Mouse (Mus musculus) heart, embryonic 15.5 days (tissue): Measurements from ENCODE around the gene Lgi1. TPM values are rescaled to one million over a fixed set of nuclear protein-coding genes. Genes with fewer than 3 reads are reported as not detected.
A peak's percentile ranks its signal among the peaks of the same experiment; 100 is the strongest.

ENCODE experiments used
- ATAC-seq: fragments of 200-750 bp; cut with Nextera tagmentation; replicated peaks from 2 replicates; pipeline ENCODE4 v1.8.0; 2017; ENCODE audit warnings: low read depth, moderate TSS enrichment; ENCODE audit not compliant: insufficient number of reproducible peaks, insufficient read depth, low FRiP score
- H3K27ac ChIP-seq: fragments of 300-500 bp; sonication (generic); 2 replicates; pipeline ENCODE4 v1.5.1; 2015; ENCODE audit warnings: mild to moderate bottlenecking, inconsistent platforms
- H3K27me3 ChIP-seq: fragments of 300-500 bp; sonication (generic); 2 replicates; pipeline ENCODE4 v1.6.1; 2015; ENCODE audit warnings: inconsistent platforms
- H3K36me3 ChIP-seq: fragments of 300-500 bp; sonication (generic); 2 replicates; pipeline ENCODE4 v1.6.1; 2015; ENCODE audit warnings: mild to moderate bottlenecking, inconsistent platforms
- H3K4me1 ChIP-seq: fragments of 300-500 bp; sonication (generic); replicated peaks from 2 replicates; pipeline ENCODE4 v1.6.1; 2015; ENCODE audit warnings: inconsistent platforms
- H3K4me2 ChIP-seq: fragments of 300-500 bp; sonication (generic); 2 replicates; pipeline ENCODE4 v1.6.1; 2015; ENCODE audit warnings: inconsistent platforms, mild to moderate bottlenecking, moderate library complexity
- H3K4me3 ChIP-seq: fragments of 300-500 bp; sonication (generic); 2 replicates; pipeline ENCODE4 v1.5.1; 2015; ENCODE audit warnings: mild to moderate bottlenecking, inconsistent platforms
- H3K9ac ChIP-seq: fragments of 300-500 bp; sonication (generic); 2 replicates; pipeline ENCODE4 v1.6.1; 2015; ENCODE audit warnings: mild to moderate bottlenecking, inconsistent platforms
- H3K9me3 ChIP-seq: fragments of 300-500 bp; sonication (generic); replicated peaks from 2 replicates; pipeline ENCODE4 v1.6.1; 2016; ENCODE audit warnings: inconsistent platforms
- WGBS: fragments of 180-500 bp; shearing (Covaris S2); methylation state at CpG from one replicate; pipeline ENCODE4 v1.1.7; 2015; ENCODE audit warnings: mixed read lengths; 5-methylcytosine and 5-hydroxymethylcytosine counted together
- polyA plus RNA-seq: library from polyadenylated mRNA; unstranded; fragments of >200 nt; fragmentation: Nextera tagmentation; extraction: Ambion mirVana; gene quantifications from 2 replicates; pipeline ENCODE4 v1.2.1, GENCODE M21; 2015

Lgi1 gene
- polyA plus RNA-seq = 0.29 and 0.55 TPM in 2 replicates

- no peak for ATAC-seq
- Histone ChIP-seq H3K36me3 (no peaks in the 10 kb centered on the region), H3K4me1 (0 out of 2 replicates have a peak, but pooled peaks cover 5% of the 10 kb centered on the region), H3K4me2 (peak within 1 kb of the TSS; percentile 52), H3K9me3 (no peaks in the 10 kb centered on the region), H3K4me3 (peak within 1 kb of the TSS; percentile 12), H3K27me3 (no peaks in the 10 kb centered on the region; the same call in 1 of the 2 replicates), H3K9ac (no peak within 1 kb of the TSS), H3K27ac (no peak within 1 kb of the TSS)
- 18% methylated on average over 21 of the region's 21 CpGs for WGBS
Observed at GRCm38 (mm10) chr19:38264505-38265500, at the start of gene Lgi1. Lgi1 (plus strand) TSS chr19:38264536.

GRCm38 (mm10) chr19:38217696-38218095 is 46.6 kb upstream of the Lgi1 start:
- H3K27ac ChIP-seq = no peak overlapping the region
- H3K27me3 ChIP-seq = no peaks in the 10 kb centered on the region
- no peaks in the 10 kb centered on the region; the same call in 1 of the 2 replicates for H3K4me1 ChIP-seq
- ATAC-seq = no peak
- no peaks in the 10 kb centered on the region for H3K9me3 ChIP-seq
- H3K36me3 ChIP-seq = peaks cover 7% of the 10 kb centered on the region; the same call in 1 of the 2 replicates
- 95% methylated on average over 3 of the region's 3 CpGs for WGBS
- H3K9ac ChIP-seq = no peak overlapping the region
- H3K4me2 ChIP-seq = no peak overlapping the region
- H3K4me3 ChIP-seq = no peak overlapping the region

- Histone ChIP-seq H3K9ac (peak overlapping the region; percentile 82), H3K4me2 (peak overlapping the region; percentile 73), H3K4me1 (peaks cover 11% of the 10 kb centered on the region), H3K9me3 (no peaks in the 10 kb centered on the region), H3K27me3 (no peaks in the 10 kb centered on the region), H3K36me3 (peaks cover 4% of the 10 kb centered on the region; the same call in 1 of the 2 replicates), H3K4me3 (peak overlapping the region; percentile 87), H3K27ac (peak overlapping the region; percentile 88)
- WGBS = 8% methylated on average over 12 of the region's 12 CpGs
- ATAC-seq = 0 out of 2 replicates have a peak, but pooled peaks have one; percentile 17
Observed at GRCm38 (mm10) chr19:38223356-38223904, 40.9 kb upstream of the Lgi1 start.

- H3K4me3 ChIP-seq = peak within 1 kb of the TSS; percentile 87
- ATAC-seq = peak; percentile 96
- H3K36me3 ChIP-seq = no peaks in the 10 kb centered on the region
- H3K4me2 ChIP-seq = peak within 1 kb of the TSS; percentile 73
- WGBS = under 1% methylated on average over 49 of the region's 49 CpGs
- peaks cover 11% of the 10 kb centered on the region for H3K4me1 ChIP-seq
- H3K9ac ChIP-seq = peak within 1 kb of the TSS; percentile 82
- H3K27me3 ChIP-seq = no peaks in the 10 kb centered on the region
- peak within 1 kb of the TSS; percentile 88 for H3K27ac ChIP-seq
- no peaks in the 10 kb centered on the region for H3K9me3 ChIP-seq
Observed at GRCm38 (mm10) chr19:38223905-38224684, 40.2 kb upstream of the Lgi1 start, which contains the start of gene Fra10ac1. Fra10ac1 (minus strand) TSS chr19:38224156.

- H3K27me3 ChIP-seq = no peaks in the 10 kb centered on the region
- no peak for ATAC-seq
- 20% methylated on average over 9 of the region's 9 CpGs for WGBS
Observed at GRCm38 (mm10) chr19:38224685-38225060, 39.7 kb upstream of the Lgi1 start.

GRCm38 (mm10) chr19:38228699-38229098 is 35.6 kb upstream of the Lgi1 start:
- no peak overlapping the region for H3K9ac ChIP-seq
- no peak overlapping the region for H3K4me3 ChIP-seq
- H3K9me3 ChIP-seq = no peaks in the 10 kb centered on the region
- H3K36me3 ChIP-seq = no peaks in the 10 kb centered on the region
- no peak overlapping the region for H3K4me2 ChIP-seq
- H3K27ac ChIP-seq = no peak overlapping the region
- ATAC-seq = no peak
- no peaks in the 10 kb centered on the region for H3K27me3 ChIP-seq
- H3K4me1 ChIP-seq = peaks cover 4% of the 10 kb centered on the region; the same call in 1 of the 2 replicates
- 48% methylated on average over 2 of the region's 2 CpGs for WGBS

More at GRCm38 (mm10) chr19:38224685-38225060, 39.7 kb upstream of the Lgi1 start:
- Histone ChIP-seq H3K4me3 (peak overlapping the region; percentile 87), H3K4me2 (peak overlapping the region; percentile 73), H3K4me1 (peaks cover 11% of the 10 kb centered on the region), H3K9ac (peak overlapping the region; percentile 82), H3K27ac (peak overlapping the region; percentile 88), H3K36me3 (no peaks in the 10 kb centered on the region), H3K9me3 (no peaks in the 10 kb centered on the region)

GRCm38 (mm10) chr19:38232087-38232486 is 32.2 kb upstream of the Lgi1 start:
- no peak overlapping the region for H3K4me3 ChIP-seq
- H3K9ac ChIP-seq = no peak overlapping the region
- H3K27me3 ChIP-seq = no peaks in the 10 kb centered on the region
- H3K27ac ChIP-seq = no peak overlapping the region
- no peak for ATAC-seq
- WGBS = 55% methylated on average over 8 of the region's 8 CpGs
- H3K4me1 ChIP-seq = no peaks in the 10 kb centered on the region
- no peaks in the 10 kb centered on the region for H3K36me3 ChIP-seq
- H3K4me2 ChIP-seq = no peak overlapping the region
- H3K9me3 ChIP-seq = no peaks in the 10 kb centered on the region

- H3K9ac ChIP-seq = no peak overlapping the region
- H3K36me3 ChIP-seq = no peaks in the 10 kb centered on the region
- H3K27ac ChIP-seq = no peak overlapping the region
- no peaks in the 10 kb centered on the region for H3K9me3 ChIP-seq
- 54% methylated on average over 4 of the region's 4 CpGs for WGBS
- no peak overlapping the region for H3K4me2 ChIP-seq
- H3K4me3 ChIP-seq = no peak overlapping the region
- H3K4me1 ChIP-seq = no peaks in the 10 kb centered on the region
- no peaks in the 10 kb centered on the region for H3K27me3 ChIP-seq
- no peak for ATAC-seq
Observed at GRCm38 (mm10) chr19:38232516-38232915, 31.8 kb upstream of the Lgi1 start.

GRCm38 (mm10) chr19:38236526-38236925 is 27.8 kb upstream of the Lgi1 start:
- Histone ChIP-seq H3K4me2 (no peak overlapping the region), H3K4me3 (no peak overlapping the region), H3K4me1 (no peaks in the 10 kb centered on the region), H3K9ac (no peak overlapping the region), H3K27me3 (no peaks in the 10 kb centered on the region), H3K9me3 (no peaks in the 10 kb centered on the region), H3K27ac (no peak overlapping the region), H3K36me3 (no peaks in the 10 kb centered on the region)
- WGBS = 63% methylated on average over 5 of the region's 5 CpGs
- ATAC-seq = no peak

GRCm38 (mm10) chr19:38237834-38238212 is 26.5 kb upstream of the Lgi1 start:
- H3K36me3 ChIP-seq = no peaks in the 10 kb centered on the region
- H3K9me3 ChIP-seq = no peaks in the 10 kb centered on the region
- no peak overlapping the region for H3K4me3 ChIP-seq
- WGBS = 38% methylated on average over 3 of the region's 3 CpGs
- ATAC-seq = no peak
- H3K27ac ChIP-seq = no peak overlapping the region
- H3K4me1 ChIP-seq = no peaks in the 10 kb centered on the region
- no peaks in the 10 kb centered on the region for H3K27me3 ChIP-seq
- no peak overlapping the region for H3K4me2 ChIP-seq
- H3K9ac ChIP-seq = no peak overlapping the region
